Mouse (Mus musculus) cerebellum, adult 9-11 months (tissue): Measurements from ENCODE around the gene Slc28a2.
"Not testable (repeated sequence)": the region's sequence is repeated elsewhere in the genome, so short reads cannot be mapped to it uniquely, and the experiment has no call there.

ENCODE experiments used
- DNase-seq: peaks from one replicate; pipeline ENCODE4 v3.0.0; 2022

Slc28a2 gene

DNA sequence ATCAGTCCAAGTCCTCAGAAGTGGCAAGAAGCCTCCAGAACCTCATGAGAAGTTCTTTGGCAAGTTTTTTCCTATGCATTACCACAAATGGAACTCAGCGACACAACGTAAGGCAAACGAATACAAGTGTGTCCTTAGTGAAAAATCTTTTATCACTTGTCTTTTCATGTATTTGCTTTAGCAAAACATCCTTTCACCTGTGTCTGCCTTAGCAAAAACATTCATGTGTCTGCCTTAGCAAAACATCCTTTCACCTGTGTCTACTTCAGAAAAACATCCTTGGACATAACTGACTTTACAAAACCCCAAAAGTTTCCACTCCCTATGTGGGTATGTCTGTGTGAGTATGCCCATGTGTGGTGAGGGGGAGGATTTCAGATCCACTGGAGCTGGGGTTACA, 42.9 kb downstream of the Slc28a2 start:
- no peak for DNase-seq

DNA sequence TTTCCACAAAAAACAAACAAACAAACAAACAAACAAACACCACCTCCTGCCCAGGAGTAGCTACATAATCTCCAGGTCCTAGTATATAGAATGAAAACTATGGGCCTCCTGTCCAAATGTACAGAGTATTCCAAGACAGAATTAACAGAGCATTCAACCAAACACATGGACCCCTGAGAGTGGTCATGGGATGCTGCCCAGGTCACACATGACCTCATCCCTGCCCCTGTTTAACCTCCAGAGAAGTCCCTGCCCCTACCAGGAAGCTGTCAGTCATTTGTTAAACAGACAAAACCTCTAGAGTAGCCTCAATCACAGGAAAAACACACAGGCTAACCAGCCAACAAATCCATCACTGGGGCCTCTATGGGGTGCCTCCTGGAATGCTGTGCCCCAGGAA, 50.3 kb downstream of the Slc28a2 start:
- no peak for DNase-seq

DNA sequence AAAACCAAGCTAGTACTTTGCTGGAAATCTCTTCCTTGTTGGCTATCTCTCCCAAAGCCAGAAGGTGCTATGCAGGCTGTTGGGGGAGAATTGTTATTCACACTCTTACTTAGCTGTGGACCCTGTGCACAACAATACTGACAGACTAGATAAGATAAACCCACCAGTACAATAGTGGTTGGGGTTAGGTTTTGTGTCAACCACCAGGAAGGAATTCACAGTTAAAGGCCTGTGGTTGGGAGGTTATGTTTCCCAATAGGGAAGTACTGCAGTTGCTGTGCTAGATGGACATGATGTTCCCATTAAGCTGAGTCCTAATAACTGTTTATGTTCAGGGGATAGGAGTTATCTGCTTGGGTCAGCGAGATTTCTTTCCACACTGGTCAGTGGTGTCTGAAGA, 57.5 kb downstream of the Slc28a2 start:
- not testable (repeated sequence) for DNase-seq

DNA sequence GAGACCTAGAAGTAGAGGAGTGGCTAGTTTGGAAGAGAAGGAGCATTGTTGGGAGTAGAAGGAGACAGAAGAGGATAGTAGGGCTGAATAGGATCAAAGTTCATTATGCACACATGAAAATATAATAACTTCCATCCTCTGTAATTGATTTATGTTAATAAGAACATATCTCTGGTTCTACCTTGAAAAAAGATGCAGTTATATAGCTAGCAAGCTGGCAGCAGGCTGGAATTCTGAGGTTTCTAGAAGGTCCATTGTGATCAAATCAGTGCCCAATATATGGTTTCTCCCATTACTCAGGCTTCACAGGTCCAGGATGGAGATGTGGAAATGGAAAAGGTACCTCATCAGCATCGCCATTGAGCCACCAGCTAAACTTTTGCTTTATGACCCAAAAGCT, 58.4 kb downstream of the Slc28a2 start, which contains the start of gene Gm14085:
Gene Gm14085, plus strand, starts transcription at position 301 of the 400 bp plus-strand sequence.
- DNase-seq: no peak

DNA sequence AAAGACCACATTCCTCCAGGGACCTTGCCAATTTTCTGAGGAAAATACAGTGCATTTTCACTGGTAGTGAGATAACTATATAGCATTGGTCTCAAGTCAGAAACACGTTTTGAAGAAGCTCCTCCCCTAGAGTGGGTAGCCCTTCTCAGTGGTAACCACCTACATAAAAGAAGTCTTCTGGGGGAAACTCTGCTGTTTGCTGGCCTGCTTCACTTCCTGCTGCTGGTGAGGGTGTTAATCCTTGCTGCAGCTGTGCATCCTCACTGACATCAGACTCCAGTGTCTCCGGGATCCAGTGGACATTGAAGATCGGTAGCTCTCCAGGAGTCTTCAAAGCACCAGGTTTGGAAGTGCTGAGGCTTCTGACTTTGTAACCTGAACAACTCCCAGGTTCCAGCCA, 59.4 kb downstream of the Slc28a2 start:
- not testable (repeated sequence) for DNase-seq

DNA sequence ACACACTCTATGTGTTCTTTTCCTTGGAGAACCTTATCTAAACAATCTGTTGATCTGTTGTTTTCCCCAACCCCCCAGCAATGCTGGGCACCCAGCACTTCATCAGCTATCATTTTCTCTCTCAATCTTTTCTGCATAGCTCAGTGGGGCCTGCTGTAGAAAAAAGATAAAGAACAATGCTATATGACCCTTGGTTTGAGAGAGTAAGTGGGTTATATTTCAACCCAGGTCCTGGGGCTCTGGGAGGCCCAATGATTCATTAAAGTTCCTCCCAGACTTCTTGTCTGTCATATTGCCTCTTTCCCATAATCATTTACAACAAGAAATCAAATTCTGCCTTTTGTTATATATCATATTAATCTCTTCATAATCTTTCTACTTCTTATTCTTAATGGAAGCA, 59.8 kb downstream of the Slc28a2 start:
- not testable (repeated sequence) for DNase-seq

DNA sequence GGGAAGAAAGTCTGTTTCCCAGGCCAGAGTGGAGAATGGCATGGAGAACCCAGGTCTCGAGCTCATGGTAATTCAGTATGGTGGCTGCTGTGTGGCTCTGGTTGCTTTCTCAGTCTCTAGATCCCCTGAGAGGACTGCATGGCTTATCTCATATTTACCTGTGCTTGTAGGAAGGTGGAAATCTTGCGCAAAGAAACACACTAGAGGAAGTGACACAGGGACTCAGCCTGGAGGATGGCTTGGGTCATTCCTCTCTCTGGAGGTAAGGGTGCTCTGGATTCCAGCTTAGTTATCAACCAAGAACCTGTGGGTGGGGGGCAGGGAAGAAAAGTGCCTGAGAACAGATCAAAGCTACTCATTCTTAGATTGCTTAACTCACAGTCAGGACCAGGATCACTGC, 60.4 kb downstream of the Slc28a2 start:
- no peak for DNase-seq
